Mouse (Mus musculus) 3134 (cell line): ENCODE data around the gene Mapkapk3.

ENCODE experiments used
- DNase-seq: peaks from one replicate; pipeline ENCODE4 v3.0.0-alpha.2; 2011; ENCODE audit warnings: low spot score; ENCODE audit not compliant: insufficient read length; ENCODE audit errors: extremely low read depth

The Mapkapk3 gene

DNA sequence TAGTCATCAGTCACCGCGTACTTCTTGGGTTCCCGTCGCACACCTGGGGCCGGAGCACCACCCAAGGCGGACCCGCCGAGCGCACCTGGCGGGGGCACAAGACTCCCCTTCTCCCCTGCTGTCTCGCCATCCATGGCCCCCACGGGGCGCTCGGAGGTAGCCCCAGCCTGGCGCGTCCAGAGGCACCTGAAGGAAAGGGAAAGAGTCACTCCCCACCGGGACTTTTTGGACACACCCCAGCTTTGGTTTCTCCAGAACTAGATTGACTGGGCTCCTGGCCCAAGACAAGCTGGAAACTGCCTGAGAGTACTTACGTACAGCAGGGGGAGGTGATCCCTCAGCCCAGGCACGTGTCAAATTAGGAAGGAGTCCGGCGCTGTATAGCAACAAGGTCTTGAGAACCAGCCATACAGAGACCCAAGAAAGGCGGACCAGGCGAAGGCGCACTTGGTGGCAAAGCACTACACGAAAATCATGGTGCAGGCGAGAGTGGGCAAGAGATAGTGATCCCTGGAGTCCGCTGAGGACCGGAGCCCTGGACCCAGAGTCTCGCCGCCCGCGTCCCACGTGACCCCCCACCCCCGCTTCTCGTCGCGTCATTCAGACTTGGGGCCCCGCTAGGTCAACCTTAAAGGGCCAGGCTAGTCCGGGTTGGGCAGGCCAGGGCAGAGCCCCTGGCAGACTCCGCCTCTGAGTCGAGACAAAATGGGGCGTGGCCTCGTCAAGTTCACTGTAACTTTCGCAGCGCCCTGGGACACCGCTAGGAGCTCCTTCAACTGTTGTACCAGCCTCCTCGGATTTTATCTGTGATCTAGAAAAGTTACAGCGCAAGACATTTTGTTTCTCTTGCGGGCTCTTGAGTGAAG is at the start of gene Mapkapk3:
Gene Mapkapk3 (minus strand): TSS at position 667 of the 866 bp plus-strand sequence.
- DNase-seq, result peak; percentile 88

DNA sequence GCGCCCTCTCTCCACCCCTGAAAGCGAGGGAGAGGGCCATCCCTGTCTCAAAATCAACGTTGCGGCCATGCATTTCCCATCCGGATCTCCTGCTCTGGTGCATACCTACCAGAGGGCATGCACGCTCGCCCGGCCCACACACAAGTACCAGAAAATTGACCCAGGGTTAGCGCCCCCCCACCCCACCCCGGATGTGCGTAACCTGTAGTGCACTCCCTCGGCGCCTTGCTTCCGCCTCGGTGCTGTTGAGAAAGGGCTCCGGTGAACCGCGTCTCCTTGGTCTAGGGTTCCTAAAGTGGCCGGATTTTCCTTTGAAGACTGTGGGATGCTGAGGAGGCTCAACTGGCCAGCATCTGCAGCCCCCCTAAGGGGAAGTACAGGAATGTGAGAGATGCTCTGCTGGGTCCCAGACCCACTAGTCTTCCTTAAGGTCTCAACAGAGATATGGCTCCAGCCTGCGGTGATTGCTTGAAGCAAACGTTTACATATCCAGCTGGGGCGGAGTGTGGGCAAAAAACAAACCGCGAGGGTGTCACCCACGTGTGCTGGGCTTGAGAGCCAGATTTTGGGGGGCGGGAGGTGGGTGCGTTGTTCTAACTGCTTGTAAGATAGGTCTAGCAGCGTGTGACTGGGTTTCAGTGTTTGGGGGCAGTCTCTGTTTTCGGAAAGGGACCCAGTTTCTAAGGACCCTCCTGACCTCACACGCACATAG is 48.7 kb upstream of the Mapkapk3 start, which contains the start of gene Hemk1:
Gene Hemk1 (minus strand): TSS at position 179 of the 712 bp plus-strand sequence.
- peak; percentile 71 for DNase-seq

DNA sequence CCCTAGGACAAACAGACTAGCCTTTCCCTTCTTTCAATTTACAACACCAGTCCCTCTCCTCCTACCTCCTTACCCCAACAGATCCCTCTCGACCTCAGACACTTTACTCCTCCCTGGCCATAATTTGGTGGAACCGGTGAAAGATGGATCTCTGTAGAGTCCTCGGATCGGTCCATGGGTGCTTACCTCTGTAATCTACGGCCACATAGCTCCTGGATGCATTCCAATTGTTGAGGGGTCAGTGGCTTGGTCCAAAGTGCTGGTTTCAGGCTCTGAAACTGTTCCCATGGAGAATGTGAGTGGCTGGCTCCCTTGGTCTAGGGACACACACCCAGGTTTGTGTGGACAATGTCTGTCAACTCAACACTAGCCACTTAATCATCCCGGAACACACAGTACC is 46.7 kb upstream of the Mapkapk3 start:
- DNase-seq, result no peak

DNA sequence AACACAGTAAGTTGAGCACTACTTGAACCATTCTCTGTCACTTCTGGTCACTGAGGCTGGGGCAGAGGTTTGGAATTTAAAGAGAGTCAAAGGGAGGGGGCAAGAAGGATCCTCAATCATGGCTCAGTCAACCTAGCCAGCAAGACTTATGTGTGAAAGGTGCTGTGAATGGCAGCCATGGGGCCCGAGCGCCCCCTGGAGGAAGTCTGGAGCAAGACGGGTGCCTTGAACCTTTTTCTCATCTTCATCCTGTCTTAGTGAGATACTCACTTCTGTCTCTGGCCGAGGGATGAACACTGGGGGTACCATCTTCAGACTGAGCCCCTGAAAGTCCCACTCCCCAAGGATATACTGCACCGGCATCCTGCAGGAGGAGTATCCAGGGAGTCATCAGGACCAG is 46.2 kb upstream of the Mapkapk3 start:
- peak; percentile 57 for DNase-seq

DNA sequence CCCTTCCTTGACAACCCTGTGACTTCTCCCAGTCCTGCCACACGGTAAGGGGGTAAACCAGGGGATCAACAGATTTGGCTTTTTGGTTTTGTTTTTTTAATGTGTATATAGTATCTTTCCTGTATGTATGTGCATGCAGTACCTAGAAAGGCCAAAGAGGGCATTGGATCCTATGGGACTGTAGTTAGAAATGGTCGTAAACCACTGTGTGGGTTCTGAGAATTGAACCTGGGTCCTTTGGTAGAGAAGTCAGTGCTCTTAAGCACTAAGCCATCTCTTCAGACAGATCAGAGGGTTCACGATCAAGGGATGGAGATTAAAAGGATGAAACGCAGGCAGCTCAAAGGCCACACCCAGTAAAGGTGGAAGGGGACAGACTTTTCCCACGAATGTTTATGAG is 45.4 kb upstream of the Mapkapk3 start:
- no peak for DNase-seq

DNA sequence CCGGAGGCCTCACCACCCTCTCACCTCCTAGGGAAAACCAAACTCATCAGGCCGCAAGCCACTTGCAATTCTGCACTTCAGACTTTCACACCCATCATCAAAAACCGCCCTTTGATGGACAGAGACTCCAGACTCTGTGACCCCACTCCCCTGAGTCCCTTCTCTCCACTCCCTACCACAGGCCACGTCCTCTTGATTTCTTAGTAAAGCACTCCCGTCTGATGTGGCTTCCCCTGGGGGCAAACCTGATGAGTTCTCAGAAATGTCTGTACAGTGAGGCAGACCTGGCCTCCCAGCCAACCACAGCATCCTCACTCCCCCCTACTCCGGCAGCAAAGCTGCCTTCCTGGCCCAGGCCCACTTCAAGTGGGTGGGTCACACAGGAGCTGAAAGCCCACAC is 44.7 kb upstream of the Mapkapk3 start:
- no peak for DNase-seq

DNA sequence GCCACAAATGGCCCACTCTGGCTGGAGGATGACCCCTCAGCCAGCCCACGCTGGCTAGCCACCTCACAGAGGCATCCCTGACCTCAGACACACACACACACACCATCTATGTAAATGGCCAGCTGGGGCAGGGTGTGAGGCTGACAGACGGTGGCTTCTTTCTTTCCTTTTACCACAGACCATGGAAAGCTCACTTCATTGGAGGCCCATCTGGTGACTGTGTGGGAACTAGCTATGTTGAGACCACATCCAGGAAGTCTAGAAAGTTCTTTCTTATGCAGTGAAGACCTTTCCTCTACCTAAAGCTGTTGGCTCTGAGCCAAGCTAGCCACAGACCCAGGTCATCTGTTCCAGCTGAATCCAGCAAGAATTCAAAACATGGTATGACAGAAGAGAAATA is 44.0 kb upstream of the Mapkapk3 start:
- DNase-seq, result no peak

DNA sequence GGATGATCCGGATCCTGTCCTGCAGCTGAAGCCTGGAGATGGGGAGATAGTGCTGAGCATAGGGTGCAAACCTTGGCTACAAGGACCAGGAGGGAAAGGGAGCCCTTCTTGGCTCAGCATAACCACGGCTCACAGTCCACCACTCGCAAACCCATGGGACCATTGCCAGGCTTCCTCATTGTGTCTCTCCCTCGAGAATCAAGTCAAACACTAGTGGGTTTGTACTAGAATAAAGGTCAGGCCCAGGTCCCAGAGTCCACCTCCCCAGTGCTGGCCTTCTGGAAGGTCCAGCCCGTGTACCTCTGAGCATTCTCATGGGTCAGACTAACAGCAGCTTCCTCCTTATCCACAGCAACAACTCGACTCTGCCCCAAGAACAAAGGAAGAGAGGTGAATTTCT is 41.1 kb upstream of the Mapkapk3 start:
- no peak for DNase-seq

DNA sequence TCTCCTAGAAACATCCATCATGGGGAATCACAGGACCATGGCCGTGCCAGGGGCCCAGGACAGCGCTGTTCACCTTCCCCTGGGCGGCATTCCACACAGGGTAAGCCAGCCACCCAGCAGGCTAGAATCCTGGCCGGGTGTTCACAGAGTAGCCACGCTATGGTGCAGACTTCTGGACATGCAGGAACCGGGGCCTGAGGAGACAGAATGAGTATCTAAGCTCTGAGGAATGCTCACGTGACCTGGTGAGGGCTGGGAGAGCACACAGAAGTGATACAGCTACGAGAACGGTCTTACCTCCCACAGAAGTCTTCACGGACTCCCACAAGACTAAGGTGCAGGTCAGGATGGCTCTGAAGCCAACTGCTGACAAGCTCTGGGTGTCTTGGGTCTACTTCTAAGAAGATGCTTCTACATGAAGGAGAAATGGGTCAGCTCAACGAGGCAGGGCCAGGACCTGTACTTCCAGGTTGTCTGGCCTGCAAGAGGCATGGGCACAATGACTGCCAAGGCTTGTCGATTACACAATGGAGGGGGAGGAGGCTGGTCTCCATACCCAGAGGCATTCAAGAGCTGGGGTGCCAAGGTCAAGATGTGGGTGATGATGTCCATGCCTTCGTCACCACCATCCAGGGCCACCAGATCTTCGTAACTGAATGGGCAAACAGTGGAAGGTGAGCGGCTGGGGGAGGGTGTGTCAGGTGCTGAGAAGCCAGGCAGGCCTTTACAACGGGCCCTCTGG is 38.4 kb upstream of the Mapkapk3 start:
- DNase-seq, result no peak

DNA sequence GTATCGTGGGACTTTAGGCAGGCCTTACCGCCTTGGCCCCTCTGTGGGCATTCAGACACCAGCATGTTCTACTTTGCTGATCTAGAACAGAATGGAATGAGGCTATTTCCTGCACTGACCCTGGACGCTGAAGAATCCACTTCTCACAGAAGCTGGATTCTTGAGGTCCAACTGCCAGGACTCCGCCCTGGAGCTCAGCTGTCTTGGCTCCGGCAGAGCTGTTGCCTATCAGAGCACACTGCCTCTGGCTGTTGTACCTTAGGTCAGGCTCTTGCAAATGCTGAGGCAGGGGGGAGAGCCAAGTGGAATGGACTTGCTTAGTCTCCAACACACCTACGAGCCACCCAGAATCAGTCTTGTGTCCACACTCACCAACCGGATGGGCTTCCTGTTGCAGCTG is 36.2 kb upstream of the Mapkapk3 start:
- DNase-seq, result no peak

DNA sequence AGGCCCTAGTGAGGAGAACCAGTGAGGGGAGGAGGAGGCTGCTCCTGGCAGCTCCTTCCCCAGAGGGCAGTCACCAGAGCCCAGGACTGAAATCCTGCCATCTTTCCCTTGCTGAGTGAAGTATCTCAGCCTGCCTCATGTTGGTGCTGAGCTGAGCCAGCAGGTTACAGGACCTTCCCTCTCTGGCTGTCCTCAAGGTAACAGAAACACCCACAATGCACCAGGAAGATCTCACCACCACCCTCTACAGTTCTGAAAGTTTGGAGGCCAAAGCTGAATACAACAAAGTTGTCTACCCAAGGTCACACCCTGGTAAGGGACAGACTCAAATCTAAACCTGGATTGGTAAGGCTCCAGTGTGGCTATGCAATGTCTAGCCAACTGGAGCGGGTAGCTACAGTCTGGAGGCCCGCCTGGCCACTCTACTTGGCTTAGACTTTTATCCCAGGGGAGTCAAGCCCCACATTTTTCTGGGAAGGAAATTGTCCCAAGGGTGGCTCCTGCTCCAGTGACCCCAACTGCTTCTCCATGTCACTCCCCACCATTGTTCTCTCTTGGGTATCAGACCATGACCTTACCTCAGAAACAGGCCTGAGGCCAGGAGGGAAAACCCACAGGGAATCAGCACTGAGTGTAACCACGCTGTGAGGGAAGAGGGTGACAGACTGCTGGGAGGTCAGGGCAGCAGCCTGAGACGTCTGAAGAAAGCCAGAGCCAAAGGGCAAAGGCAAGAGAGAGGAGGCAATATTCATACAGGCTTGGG is 35.3 kb upstream of the Mapkapk3 start:
- DNase-seq, result no peak

DNA sequence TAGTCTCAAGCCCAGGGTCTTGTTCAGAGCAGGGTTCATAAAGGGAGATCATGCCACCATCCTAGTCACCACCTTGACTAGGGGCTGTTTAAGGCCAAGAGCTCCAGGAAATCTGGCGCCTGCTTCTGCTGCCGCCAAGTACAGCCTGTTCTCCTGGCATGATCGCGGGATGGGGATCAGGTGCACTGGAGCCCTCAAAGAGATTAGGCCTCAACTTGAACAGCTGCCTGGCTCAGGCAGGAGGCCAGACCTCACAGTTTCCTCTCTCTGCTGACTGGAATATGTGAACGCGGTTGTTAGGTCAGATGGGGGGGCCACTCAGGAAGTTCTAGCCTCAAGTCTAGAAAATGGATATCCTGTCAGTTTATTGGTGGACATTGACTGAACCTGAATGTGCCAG is 33.9 kb upstream of the Mapkapk3 start:
- no peak for DNase-seq

DNA sequence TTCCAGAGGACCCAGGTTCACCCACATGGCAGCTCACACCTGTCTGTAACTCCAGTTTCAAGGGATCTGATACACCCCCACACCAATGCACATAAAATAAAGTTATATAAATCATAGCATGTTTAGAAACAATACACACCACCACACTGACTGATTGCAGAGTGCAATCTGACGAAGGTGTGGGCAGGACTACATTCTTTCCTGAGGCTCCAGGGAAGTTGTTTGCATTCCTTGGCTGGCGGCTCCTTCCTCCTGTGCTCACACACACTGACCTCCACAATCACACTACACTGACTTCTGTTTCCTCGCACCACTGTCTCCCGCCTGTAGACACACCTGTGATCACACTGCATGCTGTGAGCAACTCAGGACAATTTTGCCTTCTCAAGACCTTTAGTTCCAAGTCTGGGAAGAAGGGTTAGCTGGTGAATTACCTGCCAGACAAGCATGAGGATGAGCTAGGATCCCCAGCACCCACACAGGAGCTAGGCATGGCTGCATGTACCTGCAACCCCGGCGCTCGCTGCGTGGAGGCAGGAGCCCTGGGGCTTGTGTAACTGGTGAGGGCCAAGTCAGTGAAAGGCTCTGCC is 32.9 kb upstream of the Mapkapk3 start:
- no peak for DNase-seq

DNA sequence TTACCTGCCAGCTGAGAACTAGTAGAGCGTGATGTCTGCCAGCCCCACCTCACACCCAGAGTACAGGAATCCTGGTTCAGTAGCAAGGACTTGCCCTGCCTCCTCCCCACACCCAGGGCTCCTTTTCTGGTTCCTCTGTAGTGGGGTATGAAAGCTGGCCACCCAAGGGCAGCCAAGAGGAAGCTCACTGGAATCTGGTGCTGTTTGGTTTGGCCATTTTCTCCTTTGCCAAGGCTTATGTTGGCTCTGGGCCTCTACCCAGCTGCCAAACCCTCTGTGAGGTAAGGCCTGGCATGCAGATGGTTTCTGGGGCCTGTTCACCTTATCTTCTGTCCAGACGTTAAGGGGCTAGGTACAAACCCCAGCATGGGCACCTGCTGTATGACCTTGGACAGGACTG is 26.1 kb upstream of the Mapkapk3 start:
- no peak for DNase-seq

DNA sequence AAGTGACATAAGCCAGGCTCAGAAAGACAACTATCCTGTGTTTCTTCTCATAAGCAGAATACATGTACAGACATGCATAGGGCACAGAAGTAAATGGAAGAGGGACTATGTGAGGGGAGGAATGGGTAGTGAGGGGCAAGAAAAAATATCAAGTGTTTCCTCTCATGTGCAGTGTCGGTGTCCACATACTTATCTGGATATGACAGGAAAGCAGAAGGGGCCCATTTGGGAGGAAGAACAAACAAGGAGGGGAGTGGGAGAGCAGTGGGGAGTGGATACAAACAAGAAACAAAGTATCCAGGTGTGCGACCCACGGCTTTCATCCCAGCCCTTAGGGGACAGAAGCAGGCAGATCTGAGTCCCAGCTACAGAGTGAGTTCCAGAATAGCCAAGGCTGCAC is 24.2 kb upstream of the Mapkapk3 start:
- no peak for DNase-seq

DNA sequence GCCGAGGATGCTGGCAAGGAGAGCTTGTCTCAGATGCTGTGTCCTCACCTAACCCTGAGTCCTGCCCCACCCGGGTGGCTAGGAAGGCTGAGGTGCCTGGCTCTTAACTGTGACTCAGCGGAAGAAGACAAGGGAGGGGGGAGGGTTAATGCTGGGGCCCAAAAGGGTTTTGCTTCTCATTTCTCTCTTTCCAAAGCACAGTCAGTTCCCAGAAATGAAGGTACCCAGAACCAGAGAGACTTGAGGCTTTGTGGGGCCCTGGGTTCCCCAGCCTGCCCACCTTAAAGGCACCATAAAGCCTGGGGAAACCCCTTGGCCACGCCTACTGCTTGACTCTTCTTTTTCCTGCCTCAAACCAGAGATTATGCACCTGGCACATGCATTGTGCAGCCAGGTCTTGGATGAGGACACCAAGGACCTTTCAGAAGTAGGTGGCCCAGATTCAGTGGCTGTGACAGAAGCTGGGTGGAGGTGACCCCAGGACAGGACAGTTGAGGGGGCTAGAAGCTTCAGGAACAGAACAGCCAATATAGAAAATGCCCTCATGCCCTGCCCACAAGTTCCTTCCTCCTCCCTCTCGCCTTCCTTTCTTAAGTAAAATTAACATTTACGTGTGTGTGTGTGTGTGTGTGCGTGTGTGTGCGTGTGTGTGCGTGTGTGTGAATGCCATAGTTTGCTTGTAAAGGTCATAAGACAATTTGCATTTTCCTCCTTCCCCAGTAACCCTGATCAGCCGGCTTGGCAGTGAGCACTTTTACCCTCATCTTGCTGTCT is 23.3 kb upstream of the Mapkapk3 start:
- DNase-seq, result no peak

DNA sequence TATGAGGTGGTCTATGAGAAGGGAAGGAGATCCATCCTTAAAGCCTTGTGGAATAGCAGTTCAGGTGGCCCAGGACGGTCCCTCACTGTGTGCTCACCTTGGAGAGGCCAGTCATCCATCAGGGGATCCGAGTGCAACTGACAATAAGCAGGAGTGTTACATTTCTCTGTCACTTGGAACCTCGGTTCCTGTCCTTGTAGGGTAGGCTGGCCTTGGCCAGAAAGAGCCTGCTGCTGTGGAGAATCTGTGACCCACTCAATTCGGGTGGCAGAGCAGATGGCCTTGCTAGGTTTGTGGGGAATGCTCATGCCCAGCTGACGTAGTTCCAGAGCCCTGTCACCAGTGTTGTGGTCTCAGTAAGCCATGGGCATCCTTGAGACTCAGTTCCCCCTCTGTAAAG is 19.9 kb upstream of the Mapkapk3 start:
- DNase-seq, result no peak

DNA sequence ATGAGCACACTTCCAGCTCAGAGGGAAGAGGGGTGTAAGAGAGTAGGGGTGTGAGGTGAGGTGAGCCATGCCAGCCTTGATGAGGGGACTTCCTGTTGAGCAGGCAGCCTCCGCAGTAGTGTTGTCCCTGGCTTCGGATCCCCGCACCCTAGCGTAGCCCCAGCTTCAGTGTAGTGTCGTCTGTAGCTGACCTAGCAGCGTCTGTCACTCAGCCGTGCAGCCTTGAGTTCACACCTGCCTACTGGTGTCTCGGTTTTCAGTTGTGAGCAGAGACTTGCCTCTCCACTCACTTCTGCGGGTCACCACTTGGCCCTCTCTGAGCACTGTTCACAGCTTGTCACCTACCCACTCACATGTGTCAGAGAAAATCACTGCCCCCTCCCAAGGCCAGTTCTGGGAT is 19.5 kb upstream of the Mapkapk3 start:
- DNase-seq, result no peak

DNA sequence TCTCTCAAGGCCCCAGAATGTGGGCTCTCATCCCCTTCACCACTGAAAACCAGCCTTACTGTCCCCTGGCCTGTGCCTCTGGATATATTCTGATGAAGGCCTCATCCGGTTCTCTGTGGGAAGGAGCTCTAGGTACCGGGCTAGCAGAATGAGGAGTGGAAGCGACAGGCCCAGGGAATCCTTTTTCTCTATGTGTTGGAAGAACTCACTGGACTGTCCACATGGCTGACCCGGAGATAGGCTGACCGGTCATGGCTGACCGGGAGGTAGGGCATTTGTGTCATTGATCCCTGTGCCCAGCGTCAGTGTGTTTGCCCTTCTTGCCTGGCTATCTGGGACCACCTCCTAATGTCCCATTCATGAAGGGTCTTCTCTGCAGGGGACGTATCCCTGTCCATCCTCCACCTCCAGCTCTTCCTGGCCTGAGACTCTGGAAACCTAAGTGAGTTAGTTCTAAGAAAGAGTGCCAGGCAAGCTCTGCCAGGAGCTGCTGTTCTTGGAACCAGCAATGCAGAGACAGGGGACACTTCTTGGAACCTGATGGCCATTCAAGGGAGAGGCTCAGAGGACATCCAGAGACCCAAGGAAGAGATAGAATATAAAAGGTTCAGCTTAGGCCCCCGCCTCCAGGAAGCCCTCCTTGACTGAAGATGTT is 18.8 kb upstream of the Mapkapk3 start:
- DNase-seq, result no peak
